8 mouse cellular contexts compared by ENCODE assay signal in the genomic region with DNA sequence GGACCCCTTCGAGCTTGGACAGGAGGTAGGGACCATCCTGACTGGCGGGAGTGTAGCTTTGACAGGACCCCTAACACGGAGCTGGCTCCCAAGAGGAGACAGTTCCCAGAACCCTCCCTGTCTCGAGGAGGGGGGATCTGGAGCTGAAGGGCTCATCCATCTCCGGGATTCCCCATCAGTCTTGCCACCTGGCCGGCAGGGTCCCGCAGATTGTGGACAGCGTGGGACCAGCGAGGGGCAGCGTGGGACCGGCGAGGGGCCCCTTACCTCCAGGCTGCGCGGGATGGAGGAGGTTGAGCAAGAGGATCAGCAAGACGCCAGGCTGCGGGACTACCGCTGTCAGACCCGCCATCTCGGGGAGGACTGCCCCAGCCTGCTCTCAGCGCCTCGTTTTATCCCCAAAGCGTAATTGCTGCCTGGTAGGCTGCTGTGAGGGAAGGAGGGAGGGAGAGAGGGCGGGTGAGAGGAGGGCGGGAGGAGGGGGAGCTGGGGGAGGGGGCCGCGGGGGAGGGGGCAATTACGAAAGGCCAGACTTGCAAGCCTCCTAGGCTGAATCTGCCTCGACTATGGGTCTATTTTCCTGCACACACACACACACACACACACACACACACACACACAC. TPM values are rescaled to one million over a fixed set of nuclear protein-coding genes. Genes with fewer than 3 reads are reported as not detected.
DNase-seq lines count a peak whose midpoint lies in the region; ATAC-seq lines count a peak whose summit lies in the region.

A gene (minus strand): TSS at position 434 of the 622 bp plus-strand sequence.

- peak; percentile 37 for ATAC-seq in heart, embryonic 14.5 days (ENCODE audit: insufficient number of reproducible peaks, insufficient read depth, low FRiP score, low read depth)

- intact Hi-C loops in left cerebral cortex, postnatal 25 days (cut with DNase I) = loop anchor here (5.0 kb wide), 1 partner anchor 220 kb away; no protein-coding TSS in a partner anchor

- H3K9ac ChIP-seq in heart, embryonic 14.5 days (ENCODE audit: low read length) = peak within 1 kb of the TSS; percentile 78

- peak within 1 kb of the TSS; percentile 45 to 58 for H3K4me3 ChIP-seq in heart, embryonic 14.5 days (ENCODE audit: control insufficient read depth in 1 of 2, insufficient read depth in 1 of 2, low read depth in 1 of 2, low read length in 2 of 2)
- peak within 1 kb of the TSS; percentile 57 for H3K4me3 ChIP-seq in midbrain, embryonic 10.5 days

- peaks cover 8 to 17% of the 10 kb centered on the region in 2 experiments for H3K4me1 ChIP-seq in heart, embryonic 14.5 days (ENCODE audit: control insufficient read depth in 2 of 2, insufficient read depth in 2 of 2, low read length in 2 of 2)
- H3K4me1 ChIP-seq in midbrain, embryonic 10.5 days = peaks cover 29% of the 10 kb centered on the region

- no peaks in the 10 kb centered on the region for H3K36me3 ChIP-seq in heart, embryonic 14.5 days (ENCODE audit: control insufficient read depth, insufficient read depth, low read length)
- no peaks in the 10 kb centered on the region for H3K36me3 ChIP-seq in midbrain, embryonic 10.5 days

- under 1% methylated on average over 24 of the region's 28 CpGs for WGBS in heart, embryonic 14.5 days
- 1% methylated on average over 26 of the region's 28 CpGs for WGBS in midbrain, embryonic 10.5 days

- peaks cover 17% of the 10 kb centered on the region for H3K27me3 ChIP-seq in heart, embryonic 14.5 days (ENCODE audit: control insufficient read depth, insufficient read depth, low read length)
- peaks cover 47% of the 10 kb centered on the region for H3K27me3 ChIP-seq in midbrain, embryonic 10.5 days (ENCODE audit: low read depth, poor library complexity, severe bottlenecking)

- H3K4me2 ChIP-seq in heart, embryonic 14.5 days (ENCODE audit: low read length) = peak within 1 kb of the TSS; percentile 78

- no peaks in the 10 kb centered on the region for H3K9me3 ChIP-seq in heart, embryonic 14.5 days (ENCODE audit: control insufficient read depth, low read length)
- no peaks in the 10 kb centered on the region for H3K9me3 ChIP-seq in midbrain, embryonic 10.5 days (replicated peaks)

- H3K27ac ChIP-seq in heart, embryonic 14.5 days (replicated peaks in 1 of 2; ENCODE audit: control insufficient read depth in 1 of 2, insufficient read depth in 1 of 2, low read depth in 2 of 2, low read length in 2 of 2) = peak within 1 kb of the TSS; percentile 69 to 72
- H3K27ac ChIP-seq in midbrain, embryonic 10.5 days (replicated peaks) = peak within 1 kb of the TSS; percentile 73

- peak; percentile 27 to 62 for DNase-seq in adrenal gland, adult (ENCODE audit: inconsistent age in 2 of 2, low spot score in 1 of 2)
- no peak for DNase-seq in adrenal gland, adult 18-20 months (ENCODE audit: low spot score in 2 of 2)
- peak; percentile 41 for DNase-seq in urinary bladder, adult 2 months (ENCODE audit: low spot score)
- DNase-seq in urinary bladder, postnatal 10 days (ENCODE audit: low spot score) = no peak
- DNase-seq in left cerebral cortex, postnatal 25 days (ENCODE audit: low spot score in 2 of 2) = no peak
- DNase-seq in midbrain, embryonic 10.5 days (ENCODE audit: low spot score) = peak; percentile 48
- DNase-seq in testis, postnatal 14 days (ENCODE audit: low spot score) = peak; percentile 32

RNA-seq across cellular contexts. Expression of the gene that starts here (rescaled TPM):
- total RNA-seq in adrenal gland, adult 18-20 months (2021) = 10 to 100 TPM in 1 of 2 experiments, 1 to 10 TPM in 1; 9.0 to 18.1 TPM
- 75.6 and 76.3 TPM in 2 replicates for polyA plus RNA-seq in urinary bladder, adult 2 months (2012; rRNA removed)
- polyA plus RNA-seq in heart, embryonic 14.5 days (2014; fragmentation: Nextera tagmentation; extraction: Ambion mirVana) = 202 and 337 TPM in 2 replicates
- total RNA-seq in left cerebral cortex, postnatal 25 days (2021) = 10 to 100 TPM; 22.5 to 27.1 TPM
- polyA plus RNA-seq in midbrain, embryonic 10.5 days (2016; fragmentation: Nextera tagmentation; extraction: Ambion mirVana) = 0.88 and 2.0 TPM in 2 replicates

Comparison
In these comparisons a context has a peak if more than half of its experiments do, and no peak if none do; other contexts are left out.
1. RNA of the gene that starts here (polyA plus RNA-seq): 202 to 337 TPM in heart, embryonic 14.5 days and 75.6 to 76.3 TPM in urinary bladder, adult 2 months; 0.88 to 2.0 TPM in midbrain, embryonic 10.5 days; every median in the first group is over 10 times any median in the second.
2. DNase-seq: peak in adrenal gland, adult (2 of 2), urinary bladder, adult 2 months (single experiment), midbrain, embryonic 10.5 days (single experiment) and testis, postnatal 14 days (single experiment); none in adrenal gland, adult 18-20 months (0 of 2), urinary bladder, postnatal 10 days (single experiment) and left cerebral cortex, postnatal 25 days (0 of 2).